Mouse (Mus musculus): Measurements from ENCODE around the gene Aif1l.

The Aif1l gene

GRCm38 (mm10) chr2:32020229-32020628 is 70.3 kb downstream of the Aif1l start:
- DNase-seq, result no peak
